Mouse (Mus musculus) granulocyte monocyte progenitor cell, adult 5-6 weeks (primary cell): Measurements from ENCODE around the gene Slc36a2. TPM values are rescaled to one million over a fixed set of nuclear protein-coding genes. Genes with fewer than 3 reads are reported as not detected.

Experiments
- total RNA-seq, 2 experiments: library from RNA; stranded (forward) in 1 of 2; stranded (reverse) in 1 of 2; fragments of 200-712, 200-1000 nt in 1 of 2; fragments of >200 nt in 1 of 2; fragmentation: Nextera tagmentation in 1 of 2; gene quantifications; 2 replicates each; pipeline ENCODE4 v1.2.3; 2014 to 2017

Slc36a2 gene
- total RNA-seq, 2 experiments from 2014 or later: 1.9 to 6.5 TPM

Other genes starting within 250 kb of the Slc36a2 start
- gene Tnip1, start 222.2 kb downstream of the Slc36a2 start, total RNA-seq (2014; fragmentation: Nextera tagmentation): 27.7 and 48.9 TPM in 2 replicates
- 25.3 and 28.0 TPM in 2 replicates for gene Tnip1, start 222.2 kb downstream of the Slc36a2 start, total RNA-seq (2017)
- 61.0 and 65.6 TPM in 2 replicates for gene Anxa6, start 151.6 kb downstream of the Slc36a2 start, total RNA-seq (2014; fragmentation: Nextera tagmentation)
- 70.8 and 77.7 TPM in 2 replicates for gene Anxa6, start 151.6 kb downstream of the Slc36a2 start, total RNA-seq (2017)
- 16.8 and 18.9 TPM in 2 replicates for gene Ccdc69, start 106.9 kb downstream of the Slc36a2 start, total RNA-seq (2014; fragmentation: Nextera tagmentation)
- 21.1 and 22.7 TPM in 2 replicates for gene Ccdc69, start 106.9 kb downstream of the Slc36a2 start, total RNA-seq (2017)
- gene Gm2a, start 87.0 kb downstream of the Slc36a2 start, total RNA-seq (2014; fragmentation: Nextera tagmentation): 84.3 and 86.4 TPM in 2 replicates
- gene Gm2a, start 87.0 kb downstream of the Slc36a2 start, total RNA-seq (2017): 61.3 and 72.4 TPM in 2 replicates
- not detected in 2 replicates for gene Slc36a3, start 33.4 kb downstream of the Slc36a2 start, total RNA-seq (2014; fragmentation: Nextera tagmentation)
- gene Slc36a3, start 33.4 kb downstream of the Slc36a2 start, total RNA-seq (2017): not detected in 2 replicates
- 52.6 and 53.3 TPM in 2 replicates for gene Slc36a1, start 19.3 kb upstream of the Slc36a2 start, total RNA-seq (2014; fragmentation: Nextera tagmentation)
- gene Slc36a1, start 19.3 kb upstream of the Slc36a2 start, total RNA-seq (2017): 11.4 and 12.9 TPM in 2 replicates
- not detected in 2 replicates for gene Fat2, start 151.5 kb upstream of the Slc36a2 start, total RNA-seq (2014; fragmentation: Nextera tagmentation)
- gene Fat2, start 151.5 kb upstream of the Slc36a2 start, total RNA-seq (2017): not detected in 2 replicates
- gene Sparc, start 238.1 kb upstream of the Slc36a2 start, total RNA-seq (2014; fragmentation: Nextera tagmentation): not detected in 2 replicates
- gene Sparc, start 238.1 kb upstream of the Slc36a2 start, total RNA-seq (2017): 0.31 TPM in 1 of 2 replicates, not detected in the other